Mouse (Mus musculus) MEL (cell line): ENCODE measurements around the gene Gstp2. TPM values are rescaled to one million over a fixed set of nuclear protein-coding genes. Genes with fewer than 3 reads are reported as not detected.
A peak's percentile ranks its signal among the peaks of the same experiment; 100 is the strongest.

ENCODE experiments used
- DNase-seq: peaks from one replicate; pipeline ENCODE4 v3.0.0; 2011; ENCODE audit warnings: low read depth, low spot score
- H3K27ac ChIP-seq: 2 replicates; pipeline ENCODE4 v1.5.1; 2012; ENCODE audit warnings: low read depth, mild to moderate bottlenecking, control low read depth, low read length, moderate library complexity; ENCODE audit not compliant: control insufficient read depth
- H3K27me3 ChIP-seq, 2 experiments: fragments of 150-350 bp in 1 of 2; sonication (generic) in 1 of 2; 2 replicates each; pipeline ENCODE4 v1.6.1; 2012; ENCODE audit warnings: low read length in 2 of 2, mild to moderate bottlenecking in 2 of 2, improper control_type of control experiment in 1 of 2, moderate library complexity in 1 of 2; ENCODE audit not compliant: insufficient read depth in 2 of 2, control insufficient read depth in 1 of 2
- H3K36me3 ChIP-seq, 2 experiments: 2 replicates each; pipeline ENCODE4 v1.6.1; 2012 to 2014; ENCODE audit warnings: low read length in 2 of 2, improper control_type of control experiment in 1 of 2, inconsistent platforms in 1 of 2, mild to moderate bottlenecking in 1 of 2; ENCODE audit not compliant: insufficient read depth in 2 of 2, control insufficient read depth in 1 of 2
- H3K4me1 ChIP-seq, 2 experiments: fragments of 150-350 bp in 1 of 2; sonication (generic) in 1 of 2; 2 replicates each; pipeline ENCODE4 v1.6.1; 2012; ENCODE audit warnings: low read length in 2 of 2, improper control_type of control experiment in 1 of 2, mild to moderate bottlenecking in 1 of 2; ENCODE audit not compliant: insufficient read depth in 2 of 2, control insufficient read depth in 1 of 2
- H3K4me3 ChIP-seq, 2 experiments: fragments of 150-350 bp in 1 of 2; sonication (generic) in 1 of 2; 2 replicates each; pipeline ENCODE4 v1.5.1; 2012; ENCODE audit warnings: low read depth in 2 of 2, low read length in 2 of 2, mild to moderate bottlenecking in 2 of 2, moderate library complexity in 2 of 2, control low read depth in 1 of 2, improper control_type of control experiment in 1 of 2; ENCODE audit not compliant: control insufficient read depth in 1 of 2, insufficient read depth in 1 of 2
- H3K79me2 ChIP-seq: 2 replicates; pipeline ENCODE4 v1.6.1; 2012; ENCODE audit warnings: mild to moderate bottlenecking, low read length, moderate library complexity; ENCODE audit not compliant: control insufficient read depth, poor library complexity, insufficient read depth
- H3K9ac ChIP-seq: 2 replicates; pipeline ENCODE4 v1.6.1; 2012; ENCODE audit warnings: low read depth, mild to moderate bottlenecking, control low read depth, low read length, moderate library complexity; ENCODE audit not compliant: control insufficient read depth, poor library complexity, severe bottlenecking
- H3K9me3 ChIP-seq: fragments of 150-350 bp; sonication (generic); replicated peaks from 2 replicates; pipeline ENCODE4 v1.6.1; 2012; ENCODE audit warnings: mild to moderate bottlenecking, low read length, improper control_type of control experiment, moderate library complexity; ENCODE audit not compliant: insufficient read depth
- BHLHE40 ChIP-seq: IDR thresholded peaks from 2 replicates; pipeline ENCODE4 v1.6.1; 2012; ENCODE audit warnings: low read depth, mild to moderate bottlenecking, inconsistent platforms, low read length, improper control_type of control experiment, borderline replicate concordance
- CHD2 ChIP-seq: IDR thresholded peaks from 2 replicates; pipeline ENCODE4 v1.6.1; 2011; ENCODE audit warnings: low read length, improper control_type of control experiment
- CTCF ChIP-seq, 3 experiments: IDR thresholded peaks in 2 of 3; conservative IDR thresholded peaks in 1 of 3; 2 replicates each; pipeline ENCODE4 v1.5.1; 2011 to 2012; ENCODE audit warnings: low read length in 3 of 3, low read depth in 2 of 3, mild to moderate bottlenecking in 2 of 3, improper control_type of control experiment in 1 of 3, inconsistent platforms in 1 of 3, mixed read lengths in 1 of 3, moderate library complexity in 1 of 3; ENCODE audit not compliant: control insufficient read depth in 1 of 3, insufficient read depth in 1 of 3, poor library complexity in 1 of 3, severe bottlenecking in 1 of 3
- ELF1 ChIP-seq: IDR thresholded peaks from 2 replicates; pipeline ENCODE4 v1.6.1; 2014; ENCODE audit warnings: low read depth, mild to moderate bottlenecking, inconsistent platforms, low read length, improper control_type of control experiment, moderate library complexity
- ETS1 ChIP-seq: IDR thresholded peaks from 2 replicates; pipeline ENCODE4 v1.6.1; 2012; ENCODE audit warnings: low read depth, mild to moderate bottlenecking, inconsistent platforms, low read length, improper control_type of control experiment, moderate library complexity
- GATA1 ChIP-seq: IDR thresholded peaks from 2 replicates; pipeline ENCODE4 v1.6.1; 2011; ENCODE audit warnings: low read depth, low read length, improper control_type of control experiment
- HCFC1 ChIP-seq: IDR thresholded peaks from 2 replicates; pipeline ENCODE4 v1.6.1; 2012; ENCODE audit warnings: low read depth, mild to moderate bottlenecking, inconsistent platforms, low read length, improper control_type of control experiment, moderate library complexity
- JUND ChIP-seq: IDR thresholded peaks from 2 replicates; pipeline ENCODE4 v1.6.1; 2011; ENCODE audit warnings: low read depth, mild to moderate bottlenecking, improper control_type of control experiment, low read length
- MAX ChIP-seq: IDR thresholded peaks from 2 replicates; pipeline ENCODE4 v1.6.1; 2011; ENCODE audit warnings: low read length, improper control_type of control experiment
- MYC ChIP-seq: IDR thresholded peaks from 2 replicates; pipeline ENCODE4 v1.6.1; 2011; ENCODE audit warnings: low read depth, mild to moderate bottlenecking, low read length, improper control_type of control experiment, moderate library complexity
- NRF1 ChIP-seq: IDR thresholded peaks from 2 replicates; pipeline ENCODE4 v1.6.1; 2014; ENCODE audit warnings: low read depth, mild to moderate bottlenecking, inconsistent platforms, low read length, improper control_type of control experiment, moderate library complexity; ENCODE audit not compliant: poor library complexity, insufficient read depth, severe bottlenecking
- POLR2A ChIP-seq, 2 experiments: IDR thresholded peaks; 2 replicates each; pipeline ENCODE4 v1.6.1; 2011 to 2012; ENCODE audit warnings: low read length in 2 of 2, mild to moderate bottlenecking in 2 of 2, control low read depth in 1 of 2, improper control_type of control experiment in 1 of 2, low read depth in 1 of 2, moderate library complexity in 1 of 2; ENCODE audit not compliant: control insufficient read depth in 1 of 2, insufficient read depth in 1 of 2, poor library complexity in 1 of 2
- POLR2AphosphoS2 ChIP-seq: IDR thresholded peaks from 2 replicates; pipeline ENCODE4 v1.6.1; 2011; ENCODE audit warnings: low read length, improper control_type of control experiment
- RAD21 ChIP-seq: IDR thresholded peaks from 2 replicates; pipeline ENCODE4 v1.6.1; 2011; ENCODE audit warnings: mild to moderate bottlenecking, low read depth, low read length, improper control_type of control experiment
- RCOR1 ChIP-seq: IDR thresholded peaks from 2 replicates; pipeline ENCODE4 v1.6.1; 2012; ENCODE audit warnings: low read depth, mild to moderate bottlenecking, inconsistent platforms, low read length, improper control_type of control experiment
- SIN3A ChIP-seq: IDR thresholded peaks from 2 replicates; pipeline ENCODE4 v1.6.1; 2012; ENCODE audit warnings: low read length, improper control_type of control experiment, inconsistent platforms
- SMC3 ChIP-seq: IDR thresholded peaks from 2 replicates; pipeline ENCODE4 v1.6.1; 2011; ENCODE audit warnings: low read depth, low read length, improper control_type of control experiment
- TBP ChIP-seq: IDR thresholded peaks from 2 replicates; pipeline ENCODE4 v1.8.0; 2011; ENCODE audit warnings: low read depth, low read length, improper control_type of control experiment
- UBTF ChIP-seq: IDR thresholded peaks from 2 replicates; pipeline ENCODE4 v1.6.1; 2012; ENCODE audit warnings: low read depth, mild to moderate bottlenecking, inconsistent platforms, low read length, improper control_type of control experiment, moderate library complexity, borderline replicate concordance; ENCODE audit not compliant: insufficient read depth
- USF2 ChIP-seq, 2 experiments: IDR thresholded peaks; 2 replicates each; pipeline ENCODE4 v1.6.1; 2011 to 2012; ENCODE audit warnings: improper control_type of control experiment in 2 of 2, low read length in 2 of 2, borderline replicate concordance in 1 of 2, inconsistent platforms in 1 of 2, low read depth in 1 of 2, mild to moderate bottlenecking in 1 of 2; ENCODE audit not compliant: insufficient read depth in 1 of 2
- ZMIZ1 ChIP-seq: IDR thresholded peaks from 2 replicates; pipeline ENCODE4 v1.6.1; 2012; ENCODE audit warnings: low read depth, mild to moderate bottlenecking, inconsistent platforms, low read length, improper control_type of control experiment, moderate library complexity
- ZNF384 ChIP-seq: IDR thresholded peaks from 2 replicates; pipeline ENCODE4 v1.6.1; 2012; ENCODE audit warnings: low read depth, mild to moderate bottlenecking, inconsistent platforms, low read length, improper control_type of control experiment
- polyA plus RNA-seq, 2 experiments: library from polyadenylated mRNA; stranded (reverse) in 1 of 2; unstranded in 1 of 2; fragments of >175 nt in 1 of 2; fragments of >200 nt in 1 of 2; gene quantifications; 2 replicates each; pipeline versions ENCODE4 v1.2.1 to v1.2.4; 2012; ENCODE audit warnings: low replicate concordance in 2 of 2, low read depth in 1 of 2; ENCODE audit not compliant: insufficient read length in 2 of 2, insufficient read depth in 1 of 2, missing spikeins in 1 of 2
- total RNA-seq: library from RNA; depleted of rRNA; stranded (reverse); fragments of 300-350 nt; gene quantifications from 2 replicates; pipeline ENCODE4 v1.2.3, GENCODE M21; 2012

The Gstp2 gene
- total and polyA plus RNA-seq, 3 experiments: 0.65 to 7.4 TPM; not detected in 1

DNA sequence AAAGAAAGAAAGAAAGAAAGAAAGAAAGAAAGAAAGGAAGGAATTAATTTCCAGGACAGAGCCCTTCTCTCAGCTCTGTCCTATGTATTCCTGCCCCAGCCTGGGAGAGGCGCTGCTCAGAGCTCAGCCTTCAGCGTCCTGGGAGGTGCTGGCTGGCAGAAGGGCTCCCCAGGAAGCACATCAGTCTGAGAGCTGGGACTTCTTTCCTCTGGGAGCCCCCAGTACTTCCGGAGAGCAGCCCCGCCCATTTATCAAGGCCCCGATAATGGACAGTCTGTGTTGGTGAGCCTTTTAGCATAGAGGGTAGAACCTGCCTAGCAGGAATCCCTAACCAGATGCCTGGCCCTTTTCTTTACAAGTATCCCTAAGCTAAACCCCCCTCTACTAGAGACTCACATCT, 42.3 kb upstream of the Gstp2 start:
- peaks cover 0 to 8% of the 10 kb centered on the region in 2 experiments; a peak in 2 of 4 replicates for H3K36me3 ChIP-seq
- H3K27ac ChIP-seq: peak overlapping the region; percentile 62
- H3K4me1 ChIP-seq: peaks cover 0 to 5% of the 10 kb centered on the region in 2 experiments; a peak in 2 of 4 replicates
- H3K79me2 ChIP-seq: no peaks in the 10 kb centered on the region
- peak overlapping the region; percentile 56 for H3K9ac ChIP-seq
- no peak for TF ChIP-seq USF2 (IDR thresholded peaks at IDR 0.05; ENCODE audit: borderline replicate concordance in 1 of 2, insufficient read depth in 1 of 2, low read depth in 1 of 2, low read length in 2 of 2)
- TF ChIP-seq RAD21: no peak
- 0 out of 4 replicates have a peak, but pooled peaks of 1 of the 2 experiments have one; percentile 24 for TF ChIP-seq POLR2A (IDR thresholded peaks at IDR 0.05; ENCODE audit: control insufficient read depth in 1 of 2, insufficient read depth in 1 of 2, low read depth in 1 of 2, low read length in 2 of 2, poor library complexity in 1 of 2)
- TF ChIP-seq CTCF (IDR thresholded peaks at IDR 0.05 in 2 of 3, conservative IDR thresholded peaks at IDR 0.05 in 1 of 3; ENCODE audit: control insufficient read depth in 1 of 3, insufficient read depth in 1 of 3, low read depth in 2 of 3, low read length in 3 of 3, poor library complexity in 1 of 3, severe bottlenecking in 1 of 3): peak in 2 of 3 experiments; percentile 15 to 27; a peak in 4 of 6 replicates
- peak; percentile 73 for DNase-seq
- H3K9me3 ChIP-seq: no peaks in the 10 kb centered on the region
- H3K4me3 ChIP-seq: peak overlapping the region; percentile 49 to 64
- no peaks in the 10 kb centered on the region for H3K27me3 ChIP-seq

- TF ChIP-seq HCFC1 (no peak), SMC3 (no peak), MYC (no peak), POLR2AphosphoS2 (no peak), MAX (no peak), CHD2 (no peak)
- Histone ChIP-seq H3K4me1 (no peaks in the 10 kb centered on the region), H3K27me3 (no peaks in the 10 kb centered on the region; a peak in 2 of 4 replicates), H3K36me3 (peaks cover 0 to 8% of the 10 kb centered on the region in 2 experiments; a peak in 2 of 4 replicates), H3K27ac (no peak overlapping the region), H3K9ac (no peak overlapping the region), H3K4me3 (no peak overlapping the region), H3K79me2 (no peaks in the 10 kb centered on the region), H3K9me3 (no peaks in the 10 kb centered on the region)
- no peak for DNase-seq
Measured at GRCm38 (mm10) chr19:4087090-4087489, 41.3 kb upstream of the Gstp2 start.

DNA sequence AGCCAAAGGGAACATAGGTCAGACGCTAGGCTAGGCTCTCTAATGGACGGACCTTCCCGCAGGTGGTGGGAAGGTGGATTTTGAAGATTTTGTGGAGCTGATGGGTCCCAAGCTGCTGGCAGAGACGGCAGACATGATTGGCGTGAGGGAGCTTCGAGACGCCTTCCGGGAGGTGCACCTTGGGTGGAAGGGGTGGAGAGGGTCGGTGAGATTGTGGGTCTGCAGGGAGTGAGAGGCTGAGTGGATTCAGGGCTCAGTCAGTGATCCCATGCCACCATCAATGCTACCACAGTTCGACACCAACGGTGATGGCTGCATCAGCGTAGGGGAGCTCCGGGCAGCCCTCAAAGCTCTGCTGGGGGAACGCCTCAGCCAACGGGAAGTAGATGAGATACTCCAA, 40.3 kb upstream of the Gstp2 start:
- peaks cover 0 to under 1% of the 10 kb centered on the region in 2 experiments; a peak in 1 of 4 replicates for H3K36me3 ChIP-seq
- no peaks in the 10 kb centered on the region for H3K4me1 ChIP-seq
- TF ChIP-seq NRF1 (no peak), JUND (no peak), ELF1 (no peak), ZNF384 (no peak), MYC (no peak), USF2 (IDR thresholded peaks at IDR 0.05; ENCODE audit: borderline replicate concordance in 1 of 2, insufficient read depth in 1 of 2, low read depth in 1 of 2, low read length in 2 of 2) (no peak), BHLHE40 (no peak), ETS1 (no peak), ZMIZ1 (no peak), GATA1 (no peak), POLR2AphosphoS2 (no peak), RCOR1 (no peak), SIN3A (no peak), TBP (no peak), UBTF (no peak)
- H3K27ac ChIP-seq: no peak overlapping the region
- no peaks in the 10 kb centered on the region for H3K79me2 ChIP-seq
- no peak overlapping the region for H3K9ac ChIP-seq
- DNase-seq: no peak
- H3K9me3 ChIP-seq: no peaks in the 10 kb centered on the region
- no peak overlapping the region for H3K4me3 ChIP-seq
- H3K27me3 ChIP-seq: no peaks in the 10 kb centered on the region; a peak in 2 of 4 replicates
